Mouse (Mus musculus) urinary bladder, postnatal 4 days (tissue): ENCODE results near the gene Tfrc.

Experiments used
- DNase-seq, 2 experiments: peaks; one replicate each; pipeline ENCODE4 v3.0.0; 2021 to 2022; ENCODE audit warnings: low spot score in 2 of 2

Tfrc gene

GRCm38 (mm10) chr16:32668030-32668429, 59.3 kb downstream of the Tfrc start:
- no peak for DNase-seq

- no peak for DNase-seq
These were observed 59.8 kb downstream of the Tfrc start for GRCm38 (mm10) chr16:32668472-32668871.

GRCm38 (mm10) chr16:32669243-32669642, 60.5 kb downstream of the Tfrc start:
- no peak for DNase-seq

- no peak for DNase-seq
These were observed 61.8 kb downstream of the Tfrc start for GRCm38 (mm10) chr16:32670354-32671124.

GRCm38 (mm10) chr16:32671206-32671887, 62.6 kb downstream of the Tfrc start:
- DNase-seq: no peak

GRCm38 (mm10) chr16:32672250-32672649, 63.5 kb downstream of the Tfrc start:
- no peak for DNase-seq

- DNase-seq: peak in 1 of 2 experiments; percentile 36
These were observed 64.3 kb downstream of the Tfrc start for GRCm38 (mm10) chr16:32672861-32673560.

GRCm38 (mm10) chr16:32674121-32674740, 65.5 kb downstream of the Tfrc start:
- DNase-seq: no peak

GRCm38 (mm10) chr16:32677040-32677700, 68.5 kb downstream of the Tfrc start:
- no peak for DNase-seq

GRCm38 (mm10) chr16:32677903-32678302, 69.2 kb downstream of the Tfrc start:
- no peak for DNase-seq

- no peak for DNase-seq
These were observed 70.1 kb downstream of the Tfrc start for GRCm38 (mm10) chr16:32678812-32679211.

GRCm38 (mm10) chr16:32679976-32680375, 71.3 kb downstream of the Tfrc start:
- DNase-seq: no peak

- DNase-seq: no peak
These were observed 72.1 kb downstream of the Tfrc start for GRCm38 (mm10) chr16:32680806-32681205.

- no peak for DNase-seq
These were observed 73.5 kb downstream of the Tfrc start for GRCm38 (mm10) chr16:32682194-32682593.
